Mouse (Mus musculus): Measurements from ENCODE around the gene Foxp2. TPM values are rescaled to one million over a fixed set of nuclear protein-coding genes. Genes with fewer than 3 reads are reported as not detected.

Gene Foxp2
- total RNA-seq, 2 experiments from 2014 or later, result 2.9 to 5.9 TPM

GRCm38 (mm10) chr6:15355852-15356251 lies 454.7 kb downstream of the Foxp2 start:
- DNase-seq (ENCODE audit: low spot score in 2 of 2), result no peak

GRCm38 (mm10) chr6:15370281-15370680 lies 469.1 kb downstream of the Foxp2 start:
- DNase-seq (ENCODE audit: low spot score in 2 of 2), result no peak

- no peak for DNase-seq (ENCODE audit: low spot score in 2 of 2)
Measured at GRCm38 (mm10) chr6:15370827-15371226, 469.7 kb downstream of the Foxp2 start.

- DNase-seq (ENCODE audit: low spot score in 2 of 2), result no peak
Measured at GRCm38 (mm10) chr6:15373621-15374020, 472.5 kb downstream of the Foxp2 start.

GRCm38 (mm10) chr6:15378261-15378660 lies 477.1 kb downstream of the Foxp2 start:
- no peak for DNase-seq (ENCODE audit: low spot score in 2 of 2)

- DNase-seq (ENCODE audit: low spot score in 2 of 2), result no peak
Measured at GRCm38 (mm10) chr6:15396462-15396861, 495.3 kb downstream of the Foxp2 start.

GRCm38 (mm10) chr6:15397485-15397884 lies 496.3 kb downstream of the Foxp2 start:
- no peak for DNase-seq (ENCODE audit: low spot score in 2 of 2)

- no peak for DNase-seq (ENCODE audit: low spot score in 2 of 2)
Measured at GRCm38 (mm10) chr6:15401138-15401537, 500.0 kb downstream of the Foxp2 start.

- DNase-seq (ENCODE audit: low spot score in 2 of 2), result no peak
Measured at GRCm38 (mm10) chr6:15402026-15402425, 500.9 kb downstream of the Foxp2 start.

GRCm38 (mm10) chr6:15415099-15415498 lies 514.0 kb downstream of the Foxp2 start:
- DNase-seq (ENCODE audit: low spot score in 2 of 2), result peak in 1 of 2 experiments; percentile 39

GRCm38 (mm10) chr6:15459701-15460100 lies 558.6 kb downstream of the Foxp2 start:
- DNase-seq (ENCODE audit: low spot score in 2 of 2), result no peak

- no peak for DNase-seq (ENCODE audit: low spot score in 2 of 2)
Measured at GRCm38 (mm10) chr6:15463390-15463789, 562.2 kb downstream of the Foxp2 start.

- DNase-seq (ENCODE audit: low spot score in 2 of 2), result no peak
Measured at GRCm38 (mm10) chr6:15465471-15465870, 564.3 kb downstream of the Foxp2 start.

GRCm38 (mm10) chr6:15466634-15467033 lies 565.5 kb downstream of the Foxp2 start:
- DNase-seq (ENCODE audit: low spot score in 2 of 2), result no peak

- DNase-seq (ENCODE audit: low spot score in 2 of 2), result no peak
Measured at GRCm38 (mm10) chr6:15486909-15487308, 585.8 kb downstream of the Foxp2 start.

Small RNA genes lying within 50 kb of the gene (microRNA-seq; reads per million reads assigned to microRNA genes)
- gene Gm25470, result 0 reads per million in 2 experiments

Other genes starting within 250 kb of the Foxp2 start
- gene Ppp1r3a, start 146.1 kb upstream of the Foxp2 start, total RNA-seq (2021), result not detected

All from layer of hippocampus, postnatal 10 days (tissue).